Mouse (Mus musculus) myocyte (in vitro differentiated cells): ENCODE results near the gene Dusp22. TPM values are rescaled to one million over a fixed set of nuclear protein-coding genes. Genes with fewer than 3 reads are reported as not detected.
A peak's percentile ranks its signal among the peaks of the same experiment; 100 is the strongest.

Source experiments
- H3K27me3 ChIP-seq: one replicate; pipeline ENCODE4 v1.6.1; 2011; ENCODE audit not compliant: control insufficient read depth, insufficient read depth, insufficient read length
- H3K36me3 ChIP-seq: one replicate; pipeline ENCODE4 v1.6.1; 2011; ENCODE audit not compliant: control insufficient read depth, insufficient read depth
- H3K4me2 ChIP-seq: one replicate; pipeline ENCODE4 v1.6.1; 2011; ENCODE audit warnings: low read depth, control low read depth
- H3K4me3 ChIP-seq: one replicate; pipeline ENCODE4 v1.5.1; 2011; ENCODE audit warnings: mild to moderate bottlenecking, control low read depth, moderate library complexity
- H3K79me2 ChIP-seq: one replicate; pipeline ENCODE4 v1.6.1; 2011; ENCODE audit not compliant: control insufficient read depth, insufficient read depth
- H3ac ChIP-seq: one replicate; pipeline ENCODE4 v1.6.1; 2011; ENCODE audit not compliant: control insufficient read depth, insufficient read length
- CEBPB ChIP-seq: IDR thresholded peaks from 2 replicates; pipeline ENCODE4 v1.6.1; 2011; ENCODE audit warnings: mild to moderate bottlenecking, moderate library complexity; ENCODE audit not compliant: poor library complexity, insufficient read depth, severe bottlenecking
- E2F4 ChIP-seq: IDR thresholded peaks from one replicate; pipeline ENCODE4 v1.6.1; 2011; ENCODE audit warnings: mild to moderate bottlenecking, control low read depth, moderate library complexity; ENCODE audit not compliant: insufficient read depth
- MAX ChIP-seq: IDR thresholded peaks from one replicate; pipeline ENCODE4 v1.6.1; 2011; ENCODE audit warnings: low read depth, mild to moderate bottlenecking, control low read depth
- MYOD1 ChIP-seq, 3 experiments: IDR thresholded peaks; one replicate each; pipeline ENCODE4 v1.6.1; 2011; ENCODE audit warnings: control low read depth in 2 of 3, low read depth in 2 of 3, mild to moderate bottlenecking in 2 of 3, moderate library complexity in 1 of 3; ENCODE audit not compliant: insufficient read length in 2 of 3, control insufficient read depth in 1 of 3
- MYOG ChIP-seq, 3 experiments: IDR thresholded peaks; one replicate each; pipeline ENCODE4 v1.6.1; 2011; ENCODE audit warnings: control low read depth in 2 of 3, low read depth in 2 of 3, mild to moderate bottlenecking in 2 of 3; ENCODE audit not compliant: insufficient read length in 2 of 3, control insufficient read depth in 1 of 3, insufficient read depth in 1 of 3
- POLR2A ChIP-seq: IDR thresholded peaks from one replicate; pipeline ENCODE4 v1.6.1; 2011; ENCODE audit warnings: low read depth, mild to moderate bottlenecking, control low read depth, moderate library complexity; ENCODE audit not compliant: insufficient read length
- POLR2AphosphoS2 ChIP-seq: IDR thresholded peaks from one replicate; pipeline ENCODE4 v1.6.1; 2011; ENCODE audit warnings: low read depth, control low read depth; ENCODE audit not compliant: insufficient read length
- REST ChIP-seq: IDR thresholded peaks from one replicate; pipeline ENCODE4 v1.6.1; 2011; ENCODE audit warnings: mild to moderate bottlenecking, control low read depth, moderate library complexity; ENCODE audit not compliant: insufficient read depth, insufficient read length
- SRF ChIP-seq: IDR thresholded peaks from one replicate; pipeline ENCODE4 v1.6.1; 2011; ENCODE audit warnings: low read depth; ENCODE audit not compliant: control insufficient read depth, insufficient read length
- TCF12 ChIP-seq: IDR thresholded peaks from one replicate; pipeline ENCODE4 v1.6.1; 2011; ENCODE audit warnings: mild to moderate bottlenecking, control low read depth; ENCODE audit not compliant: poor library complexity, insufficient read depth, severe bottlenecking
- TCF3 ChIP-seq: IDR thresholded peaks from one replicate; pipeline ENCODE4 v1.6.1; 2011; ENCODE audit warnings: low read depth, control low read depth; ENCODE audit not compliant: insufficient read length
- USF1 ChIP-seq: IDR thresholded peaks from one replicate; pipeline ENCODE4 v1.6.1; 2011; ENCODE audit warnings: low read depth, mild to moderate bottlenecking, control low read depth, moderate library complexity
- polyA plus RNA-seq: library from polyadenylated mRNA; unstranded; fragments of >200 nt; fragmentation: generic; extraction: Trizol; gene quantifications from one replicate; pipeline ENCODE4 v1.2.1, GENCODE M21; 2012; ENCODE audit warnings: missing spikeins

The Dusp22 gene
- polyA plus RNA-seq, 1 experiment, result 10.4 TPM

GRCm38 (mm10) chr13:30695890-30696289 lies 36.1 kb downstream of the Dusp22 start:
- Histone ChIP-seq H3ac (no peak overlapping the region), H3K27me3 (no peaks in the 10 kb centered on the region), H3K4me3 (no peak overlapping the region), H3K79me2 (no peaks in the 10 kb centered on the region), H3K36me3 (no peaks in the 10 kb centered on the region), H3K4me2 (no peak overlapping the region)
- no peak for TF ChIP-seq MAX
- TF ChIP-seq MYOG (IDR thresholded peaks at IDR 0.05; ENCODE audit: control insufficient read depth in 1 of 3, insufficient read depth in 1 of 3, insufficient read length in 2 of 3, low read depth in 2 of 3), result no peak
- TF ChIP-seq TCF3, result no peak
- TF ChIP-seq USF1, result no peak

GRCm38 (mm10) chr13:30697880-30698279 lies 38.1 kb downstream of the Dusp22 start:
- Histone ChIP-seq H3K36me3 (no peaks in the 10 kb centered on the region), H3K79me2 (no peaks in the 10 kb centered on the region), H3ac (no peak overlapping the region), H3K4me2 (no peak overlapping the region), H3K4me3 (no peak overlapping the region), H3K27me3 (no peaks in the 10 kb centered on the region)
- TF ChIP-seq CEBPB (no peak), MYOG (IDR thresholded peaks at IDR 0.05; ENCODE audit: control insufficient read depth in 1 of 3, insufficient read depth in 1 of 3, insufficient read length in 2 of 3, low read depth in 2 of 3) (no peak), POLR2A (no peak), SRF (no peak), TCF3 (no peak), E2F4 (no peak), REST (no peak), MAX (no peak), MYOD1 (IDR thresholded peaks at IDR 0.05; ENCODE audit: control insufficient read depth in 1 of 3, insufficient read length in 2 of 3, low read depth in 2 of 3) (no peak), POLR2AphosphoS2 (no peak), USF1 (no peak), TCF12 (no peak)

GRCm38 (mm10) chr13:30702695-30703094 lies 42.9 kb downstream of the Dusp22 start:
- no peak overlapping the region for H3ac ChIP-seq
- no peaks in the 10 kb centered on the region for H3K27me3 ChIP-seq
- no peak for TF ChIP-seq MAX
- TF ChIP-seq CEBPB, result peak; percentile 67
- no peaks in the 10 kb centered on the region for H3K36me3 ChIP-seq
- no peak overlapping the region for H3K4me2 ChIP-seq
- no peak overlapping the region for H3K4me3 ChIP-seq
- H3K79me2 ChIP-seq, result no peaks in the 10 kb centered on the region

- Histone ChIP-seq H3K27me3 (no peaks in the 10 kb centered on the region), H3ac (no peak overlapping the region), H3K4me3 (no peak overlapping the region), H3K4me2 (no peak overlapping the region), H3K79me2 (no peaks in the 10 kb centered on the region), H3K36me3 (no peaks in the 10 kb centered on the region)
- TF ChIP-seq MYOD1 (IDR thresholded peaks at IDR 0.05; ENCODE audit: control insufficient read depth in 1 of 3, insufficient read length in 2 of 3, low read depth in 2 of 3) (peak in 1 of 3 experiments; percentile 18), TCF3 (no peak)
Measured at GRCm38 (mm10) chr13:30704246-30705095, 44.7 kb downstream of the Dusp22 start.

DNA sequence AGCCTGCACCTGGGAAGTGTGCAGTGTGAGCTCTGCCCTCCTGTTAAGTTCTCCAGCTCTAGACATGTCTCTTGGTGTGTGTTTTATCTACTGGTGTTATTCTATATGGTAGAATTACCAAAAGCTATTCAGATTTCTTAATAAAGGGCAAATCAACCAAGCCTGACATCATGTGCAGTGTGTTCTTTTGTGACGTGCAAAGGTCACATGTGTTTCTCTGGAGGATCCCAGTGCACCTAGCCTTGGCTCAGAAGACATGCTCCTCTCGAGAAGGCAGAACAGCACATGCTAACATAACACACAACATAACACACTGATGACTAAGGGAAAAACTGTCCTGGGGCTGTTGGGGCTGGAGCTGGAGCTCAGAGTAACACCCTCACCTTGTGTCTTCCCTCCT lies 51.3 kb downstream of the Dusp22 start:
- TF ChIP-seq USF1 (no peak), MYOG (IDR thresholded peaks at IDR 0.05; ENCODE audit: control insufficient read depth in 1 of 3, insufficient read depth in 1 of 3, insufficient read length in 2 of 3, low read depth in 2 of 3) (no peak), MYOD1 (IDR thresholded peaks at IDR 0.05; ENCODE audit: control insufficient read depth in 1 of 3, insufficient read length in 2 of 3, low read depth in 2 of 3) (no peak), MAX (no peak), E2F4 (no peak), TCF12 (no peak), TCF3 (no peak)
- H3ac ChIP-seq, result no peak overlapping the region
- H3K36me3 ChIP-seq, result no peaks in the 10 kb centered on the region
- no peaks in the 10 kb centered on the region for H3K27me3 ChIP-seq
- no peak overlapping the region for H3K4me3 ChIP-seq
- no peak overlapping the region for H3K4me2 ChIP-seq
- no peaks in the 10 kb centered on the region for H3K79me2 ChIP-seq

GRCm38 (mm10) chr13:30711711-30712110 lies 51.9 kb downstream of the Dusp22 start:
- no peak for TF ChIP-seq SRF
- TF ChIP-seq POLR2A, result no peak
- TF ChIP-seq TCF3, result no peak
- no peak for TF ChIP-seq USF1
- no peak for TF ChIP-seq CEBPB
- TF ChIP-seq REST, result no peak
- TF ChIP-seq MYOD1 (IDR thresholded peaks at IDR 0.05; ENCODE audit: control insufficient read depth in 1 of 3, insufficient read length in 2 of 3, low read depth in 2 of 3), result no peak
- TF ChIP-seq E2F4, result no peak
- no peak for TF ChIP-seq TCF12
- no peak for TF ChIP-seq POLR2AphosphoS2
- TF ChIP-seq MAX, result no peak
- TF ChIP-seq MYOG (IDR thresholded peaks at IDR 0.05; ENCODE audit: control insufficient read depth in 1 of 3, insufficient read depth in 1 of 3, insufficient read length in 2 of 3, low read depth in 2 of 3), result no peak
- H3K4me3 ChIP-seq, result no peak overlapping the region
- no peaks in the 10 kb centered on the region for H3K27me3 ChIP-seq
- no peaks in the 10 kb centered on the region for H3K79me2 ChIP-seq
- no peaks in the 10 kb centered on the region for H3K36me3 ChIP-seq
- H3K4me2 ChIP-seq, result no peak overlapping the region
- H3ac ChIP-seq, result no peak overlapping the region
